Mouse (Mus musculus): Measurements from ENCODE around the gene Prdm15. TPM values are rescaled to one million over a fixed set of nuclear protein-coding genes. Genes with fewer than 3 reads are reported as not detected.

Gene Prdm15
- polyA plus RNA-seq, 1 experiment from 2014 or later: 19.8 TPM

DNA sequence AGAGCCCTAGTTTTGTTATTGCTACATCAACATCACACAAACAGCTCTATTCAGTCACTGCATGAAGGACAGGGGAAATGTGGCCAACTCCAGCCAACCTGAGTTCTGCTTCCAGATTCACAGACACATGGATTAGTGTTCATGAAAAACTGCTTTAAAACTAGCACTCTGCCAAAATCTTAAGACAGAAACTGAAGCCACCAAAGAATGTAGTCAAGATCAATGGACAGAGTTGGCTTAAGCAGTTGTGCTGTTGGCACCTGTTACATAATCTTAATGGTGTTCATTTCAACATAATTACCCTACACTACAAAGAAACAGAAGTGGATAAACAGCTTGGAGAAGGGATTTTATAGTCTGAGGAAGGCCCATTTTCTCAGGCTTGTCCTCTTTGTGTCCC lies 4.4 kb upstream of the Prdm15 start:
- Histone ChIP-seq H3K27ac (no peak overlapping the region), H3K4me2 (no peak overlapping the region), H3K4me1 (peaks cover 8% of the 10 kb centered on the region), H3K9ac (no peak overlapping the region), H3K4me3 (replicated peaks) (no peak overlapping the region), H3K9me3 (no peaks in the 10 kb centered on the region), H3K36me3 (replicated peaks) (0 out of 2 replicates have a peak, but pooled peaks cover 7% of the 10 kb centered on the region), H3K27me3 (no peaks in the 10 kb centered on the region)
- no peak for ATAC-seq (ENCODE audit: low FRiP score)

DNA sequence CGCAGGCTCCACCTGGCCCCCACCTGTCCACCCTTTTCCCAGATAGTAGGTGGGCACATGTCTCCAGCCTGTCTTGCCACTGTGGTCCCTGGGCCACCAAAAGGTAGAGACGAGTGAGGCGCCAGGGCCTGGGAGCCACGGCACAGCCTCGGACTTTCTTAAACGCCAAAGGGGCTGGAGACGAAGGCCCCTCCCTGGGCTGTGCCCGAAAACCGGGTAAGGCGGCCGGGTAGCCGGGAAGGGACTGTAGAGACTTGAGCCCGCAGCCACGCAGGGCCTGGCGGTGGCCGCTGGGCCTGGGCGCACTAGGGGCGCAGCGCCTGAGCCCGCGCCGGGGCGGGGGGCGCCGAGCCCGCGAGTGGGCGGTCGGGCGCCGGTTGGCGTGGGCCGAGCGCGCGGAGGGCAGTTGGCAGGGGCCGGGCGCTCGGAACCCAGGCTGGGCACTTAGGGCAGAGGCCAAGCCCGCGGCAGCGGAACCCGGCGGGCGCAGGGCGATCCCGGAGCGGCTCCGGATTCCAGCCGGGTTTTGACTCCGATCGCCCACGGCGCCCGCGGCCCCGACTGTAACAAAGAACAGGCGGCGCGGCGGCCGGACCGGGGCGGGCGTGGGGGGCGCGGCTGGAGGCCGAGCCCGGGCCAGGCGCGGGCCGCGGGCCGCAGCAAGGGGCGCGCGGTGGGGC lies 449 bp downstream of the Prdm15 start:
- peak overlapping the region; percentile 98 for H3K27ac ChIP-seq

DNA sequence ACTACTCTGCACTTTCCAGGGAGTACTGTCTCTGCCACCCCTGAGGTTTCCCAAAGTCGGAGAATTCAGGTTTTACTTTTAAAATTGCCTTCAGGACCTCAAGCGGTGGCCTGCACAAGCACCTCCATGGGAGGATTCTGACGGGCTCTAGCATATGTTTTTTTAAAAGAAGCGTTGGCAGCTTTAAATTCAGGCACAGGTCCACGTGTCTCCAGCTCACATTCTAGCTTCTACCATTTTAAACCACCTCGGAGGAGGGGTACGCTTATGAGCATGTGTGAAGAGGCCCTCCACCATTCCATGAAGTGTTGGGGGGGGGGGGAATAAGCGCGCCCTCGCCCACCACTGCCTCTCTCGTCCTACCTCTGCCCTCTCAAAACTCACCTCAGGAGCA lies 986 bp downstream of the Prdm15 start:
- H3K9me3 ChIP-seq: no peaks in the 10 kb centered on the region
- 3% methylated on average over 11 of the region's 11 CpGs for WGBS
- H3K27me3 ChIP-seq: no peaks in the 10 kb centered on the region
- peak overlapping the region; percentile 98 for H3K27ac ChIP-seq
- peaks cover 24% of the 10 kb centered on the region for H3K4me1 ChIP-seq
- peaks cover 20% of the 10 kb centered on the region for H3K36me3 ChIP-seq (replicated peaks)
- peak overlapping the region; percentile 75 for H3K4me2 ChIP-seq
- H3K9ac ChIP-seq: peak overlapping the region; percentile 98
- no peak for ATAC-seq (ENCODE audit: low FRiP score)
- H3K4me3 ChIP-seq (replicated peaks): peak overlapping the region; percentile 94

More for the DNA sequence above, 449 bp downstream of the Prdm15 start:
- ATAC-seq (ENCODE audit: low FRiP score): peak; percentile 91
- H3K36me3 ChIP-seq (replicated peaks): peaks cover 15% of the 10 kb centered on the region
- H3K4me1 ChIP-seq: peaks cover 24% of the 10 kb centered on the region
- H3K27me3 ChIP-seq: no peaks in the 10 kb centered on the region
- H3K9me3 ChIP-seq: no peaks in the 10 kb centered on the region
- H3K4me3 ChIP-seq (replicated peaks): peak overlapping the region; percentile 94
- H3K4me2 ChIP-seq: peak overlapping the region; percentile 75
- under 1% methylated on average over 76 of the region's 77 CpGs for WGBS
- H3K9ac ChIP-seq: peak overlapping the region; percentile 98

DNA sequence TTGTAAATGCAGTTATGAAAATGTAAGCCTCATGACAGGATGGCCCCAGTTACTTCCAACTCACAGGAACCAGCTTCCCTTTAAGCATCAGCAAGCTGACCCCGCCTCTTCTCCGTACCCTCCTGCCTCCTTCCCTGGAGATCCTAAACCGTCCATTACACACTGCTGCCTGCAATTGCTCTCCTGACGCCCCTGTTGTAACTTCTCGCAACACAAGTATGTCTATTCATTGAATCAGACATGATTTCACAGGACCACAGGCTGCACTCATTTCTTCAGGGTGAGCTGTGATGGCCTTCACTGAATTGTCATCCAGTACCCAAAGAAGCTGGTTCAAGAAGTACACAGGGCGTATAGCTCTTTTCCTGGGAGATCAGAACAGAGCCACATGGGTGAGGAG lies 2.8 kb downstream of the Prdm15 start:
- peaks cover 24% of the 10 kb centered on the region for H3K4me1 ChIP-seq
- no peaks in the 10 kb centered on the region for H3K27me3 ChIP-seq
- H3K4me2 ChIP-seq: no peak overlapping the region
- no peak overlapping the region for H3K9ac ChIP-seq
- H3K4me3 ChIP-seq (replicated peaks): no peak overlapping the region
- H3K27ac ChIP-seq: no peak overlapping the region
- ATAC-seq (ENCODE audit: low FRiP score): no peak
- H3K36me3 ChIP-seq (replicated peaks): peaks cover 24% of the 10 kb centered on the region
- WGBS: 87% methylated on average over 6 of the region's 6 CpGs
- H3K9me3 ChIP-seq: no peaks in the 10 kb centered on the region

DNA sequence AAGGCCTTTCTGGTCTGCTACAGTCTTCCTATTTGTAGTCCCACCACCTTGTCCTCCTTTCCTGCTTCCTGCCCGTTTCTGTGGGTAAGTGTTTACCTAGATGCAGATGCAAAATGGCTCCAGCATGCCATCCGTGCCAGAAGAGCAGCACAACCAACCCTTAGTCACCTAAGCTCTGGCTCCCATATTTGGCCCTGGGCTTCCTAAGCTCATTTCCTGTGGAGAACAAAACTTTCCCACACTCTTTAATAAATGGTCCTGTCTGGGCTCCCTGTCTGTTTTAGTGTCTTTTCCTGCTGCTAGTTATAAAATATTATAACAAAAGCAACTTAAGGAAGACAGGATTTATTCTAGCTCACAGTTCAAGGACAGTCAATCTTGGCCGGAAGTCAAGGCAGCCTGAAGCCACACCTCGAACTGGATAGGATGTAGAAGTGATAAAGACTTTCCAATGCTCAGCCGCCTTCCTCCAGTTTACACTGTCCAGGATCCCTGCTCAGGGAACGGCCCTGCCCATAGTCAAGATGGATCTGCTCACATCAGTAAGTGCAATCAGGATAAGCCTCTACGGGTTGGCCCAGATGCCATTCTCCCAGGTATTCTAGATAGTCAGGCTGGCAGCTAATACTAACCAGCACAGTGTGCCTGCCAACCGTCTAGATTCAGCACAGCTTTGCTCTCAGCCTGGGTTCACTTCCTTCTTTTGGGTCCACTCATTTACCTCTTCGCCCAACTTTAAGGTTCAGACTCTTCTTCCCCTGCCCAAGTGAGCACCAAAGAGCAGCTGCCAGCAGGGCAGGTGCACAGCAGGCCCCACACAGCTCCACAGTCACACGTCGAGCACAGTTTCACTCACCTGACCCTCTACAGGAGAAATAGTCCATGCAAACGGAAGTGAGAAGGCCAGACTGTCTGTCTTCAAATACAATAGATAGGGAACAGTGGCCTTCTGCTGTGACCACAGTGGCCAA lies 6.4 kb downstream of the Prdm15 start:
- H3K4me3 ChIP-seq (replicated peaks): no peak overlapping the region
- 92% methylated on average over 12 of the region's 12 CpGs for WGBS
- ATAC-seq (ENCODE audit: low FRiP score): no peak
- H3K27ac ChIP-seq: no peak overlapping the region
- H3K9me3 ChIP-seq: no peaks in the 10 kb centered on the region
- H3K9ac ChIP-seq: no peak overlapping the region
- H3K27me3 ChIP-seq: no peaks in the 10 kb centered on the region
- H3K4me2 ChIP-seq: no peak overlapping the region
- H3K36me3 ChIP-seq (replicated peaks): peaks cover 35% of the 10 kb centered on the region
- H3K4me1 ChIP-seq: peaks cover 11% of the 10 kb centered on the region

DNA sequence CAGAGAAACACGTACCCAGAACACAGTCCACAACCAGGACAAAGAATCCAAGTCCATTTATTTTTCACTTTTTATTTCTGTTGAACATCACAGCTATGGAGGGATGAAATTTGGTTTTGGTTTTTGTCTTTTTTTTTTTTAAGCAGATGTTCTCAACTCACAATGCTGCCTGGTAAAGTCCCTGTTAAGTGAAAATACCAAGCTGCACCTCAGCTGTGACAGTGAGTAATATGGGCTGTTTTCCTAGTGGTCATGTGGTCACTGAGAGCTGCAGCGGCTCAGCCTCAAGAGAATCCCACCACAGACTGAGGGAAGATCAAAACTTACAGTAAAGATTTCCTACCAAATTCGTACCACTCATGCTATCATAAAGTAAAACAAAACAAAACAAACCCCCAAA lies 19.5 kb downstream of the Prdm15 start:
- H3K9ac ChIP-seq: no peak overlapping the region
- no peaks in the 10 kb centered on the region for H3K9me3 ChIP-seq
- H3K27me3 ChIP-seq: no peaks in the 10 kb centered on the region
- H3K27ac ChIP-seq: no peak overlapping the region
- 90% methylated on average over 3 of the region's 3 CpGs for WGBS
- no peak overlapping the region for H3K4me2 ChIP-seq
- H3K36me3 ChIP-seq (replicated peaks): peaks cover 88% of the 10 kb centered on the region
- ATAC-seq (ENCODE audit: low FRiP score): no peak
- H3K4me1 ChIP-seq: no peaks in the 10 kb centered on the region
- H3K4me3 ChIP-seq (replicated peaks): no peak overlapping the region

DNA sequence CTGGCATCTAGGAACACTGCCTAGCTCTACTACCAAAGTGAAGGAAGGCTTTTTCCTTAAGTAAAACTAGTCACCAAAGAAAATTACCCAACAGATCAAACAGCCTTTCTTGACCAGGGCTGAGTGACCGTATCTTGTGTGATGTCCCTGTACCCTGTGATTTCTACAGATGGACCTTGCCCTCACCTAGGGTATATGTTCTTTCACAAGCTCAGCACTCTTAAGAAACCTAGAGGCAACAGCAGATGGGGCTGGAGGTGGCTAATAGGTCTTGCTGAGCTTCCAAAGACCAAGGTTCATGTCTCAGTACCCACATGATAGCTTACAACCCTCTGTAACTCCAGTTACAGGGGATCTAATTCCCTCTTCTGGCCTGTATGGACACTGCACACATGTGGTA lies 23.4 kb downstream of the Prdm15 start:
- H3K4me1 ChIP-seq: no peaks in the 10 kb centered on the region
- WGBS: 86% methylated on average over 1 of the region's 1 CpGs
- H3K4me3 ChIP-seq (replicated peaks): no peak overlapping the region
- peaks cover 57% of the 10 kb centered on the region for H3K36me3 ChIP-seq (replicated peaks)
- ATAC-seq (ENCODE audit: low FRiP score): no peak
- no peak overlapping the region for H3K4me2 ChIP-seq
- H3K9ac ChIP-seq: no peak overlapping the region
- H3K9me3 ChIP-seq: no peaks in the 10 kb centered on the region
- no peak overlapping the region for H3K27ac ChIP-seq
- no peaks in the 10 kb centered on the region for H3K27me3 ChIP-seq

DNA sequence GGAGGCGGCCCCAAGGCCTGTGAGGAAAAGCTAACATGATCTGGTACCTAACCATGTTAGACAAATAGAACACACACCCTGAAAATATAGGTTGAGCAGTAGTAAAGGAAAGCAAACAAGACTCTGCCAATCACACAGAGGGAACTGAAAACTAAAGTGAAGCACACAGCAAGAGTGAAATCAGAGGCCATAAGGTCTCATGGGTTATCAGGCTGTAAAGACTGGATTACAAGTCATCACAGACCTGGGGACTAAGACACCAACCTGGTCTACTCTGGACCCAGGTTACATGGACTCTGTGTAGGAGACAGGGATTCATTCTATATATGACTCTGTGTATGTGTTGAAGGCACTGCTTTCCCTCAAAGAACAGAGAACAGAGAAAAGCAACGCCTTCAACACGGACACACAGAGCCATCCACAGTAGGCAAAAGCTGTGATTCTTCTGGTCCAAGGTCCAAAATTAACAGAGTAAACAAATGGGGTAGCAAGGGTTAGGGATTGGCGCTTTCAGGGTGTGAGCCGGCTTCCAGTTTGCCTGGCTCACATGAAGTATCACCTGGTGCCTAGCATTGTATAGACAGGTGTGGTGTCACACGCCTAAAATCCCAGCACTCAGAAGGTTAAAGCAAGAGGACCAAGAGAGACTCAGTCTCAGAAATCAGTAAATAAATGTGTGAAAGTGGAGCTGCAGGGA lies 28.2 kb downstream of the Prdm15 start:
- peaks cover 56% of the 10 kb centered on the region for H3K36me3 ChIP-seq (replicated peaks)
- no peaks in the 10 kb centered on the region for H3K27me3 ChIP-seq
- WGBS: 95% methylated on average over 6 of the region's 6 CpGs
- H3K4me2 ChIP-seq: no peak overlapping the region
- no peak overlapping the region for H3K9ac ChIP-seq
- no peaks in the 10 kb centered on the region for H3K4me1 ChIP-seq
- no peak for ATAC-seq (ENCODE audit: low FRiP score)
- H3K27ac ChIP-seq: no peak overlapping the region
- no peaks in the 10 kb centered on the region for H3K9me3 ChIP-seq
- H3K4me3 ChIP-seq (replicated peaks): no peak overlapping the region

DNA sequence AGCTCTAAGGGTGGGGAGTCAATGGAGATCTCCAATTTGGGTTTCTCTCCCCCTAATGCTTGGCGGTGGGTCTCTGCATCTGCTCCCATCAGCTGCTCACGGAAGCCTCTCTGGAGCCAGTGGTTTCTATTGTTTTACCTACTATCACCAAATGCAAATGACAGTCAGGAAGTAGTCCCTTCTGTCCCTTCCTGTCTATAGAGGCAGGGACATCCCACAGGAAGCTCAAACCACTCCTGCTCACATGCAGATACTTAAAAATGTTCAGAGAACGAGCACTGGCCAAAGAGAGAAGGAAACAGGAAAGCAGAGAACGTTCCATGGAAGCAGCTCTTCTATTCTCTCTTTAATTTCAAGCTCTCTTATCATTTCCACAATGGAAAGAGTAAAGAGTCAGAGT lies 32.1 kb downstream of the Prdm15 start:
- no peaks in the 10 kb centered on the region for H3K27me3 ChIP-seq
- peaks cover 74% of the 10 kb centered on the region for H3K36me3 ChIP-seq (replicated peaks)
- no peaks in the 10 kb centered on the region for H3K9me3 ChIP-seq
- no peaks in the 10 kb centered on the region for H3K4me1 ChIP-seq
- no peak for ATAC-seq (ENCODE audit: low FRiP score)
- no peak overlapping the region for H3K9ac ChIP-seq
- H3K4me3 ChIP-seq (replicated peaks): no peak overlapping the region
- H3K4me2 ChIP-seq: no peak overlapping the region
- no peak overlapping the region for H3K27ac ChIP-seq
- 89% methylated on average over 4 of the region's 4 CpGs for WGBS

DNA sequence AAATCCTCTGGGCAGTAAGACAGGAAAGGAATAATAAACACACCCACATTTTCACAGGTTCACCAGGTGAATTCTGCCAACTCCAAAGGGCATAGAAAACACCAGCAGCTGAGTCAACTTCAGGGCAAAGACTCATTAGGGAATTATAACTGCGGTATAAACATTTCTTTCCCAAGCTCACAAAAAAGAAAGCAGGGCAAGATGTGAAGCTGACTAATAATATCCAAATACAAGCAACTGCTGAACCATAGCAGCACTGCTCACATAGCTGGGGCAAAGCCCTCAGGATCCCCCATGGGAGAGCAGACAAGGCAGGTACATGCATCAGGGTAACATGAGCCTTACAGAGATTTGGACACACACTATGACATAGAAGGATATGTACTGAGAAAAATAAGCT lies 34.2 kb downstream of the Prdm15 start:
- no peaks in the 10 kb centered on the region for H3K9me3 ChIP-seq
- no peak for ATAC-seq (ENCODE audit: low FRiP score)
- H3K36me3 ChIP-seq (replicated peaks): peaks cover 94% of the 10 kb centered on the region
- H3K4me1 ChIP-seq: no peaks in the 10 kb centered on the region
- 90% methylated on average over 1 of the region's 1 CpGs for WGBS
- no peak overlapping the region for H3K4me2 ChIP-seq
- no peak overlapping the region for H3K4me3 ChIP-seq (replicated peaks)
- H3K9ac ChIP-seq: no peak overlapping the region
- no peaks in the 10 kb centered on the region for H3K27me3 ChIP-seq
- no peak overlapping the region for H3K27ac ChIP-seq

DNA sequence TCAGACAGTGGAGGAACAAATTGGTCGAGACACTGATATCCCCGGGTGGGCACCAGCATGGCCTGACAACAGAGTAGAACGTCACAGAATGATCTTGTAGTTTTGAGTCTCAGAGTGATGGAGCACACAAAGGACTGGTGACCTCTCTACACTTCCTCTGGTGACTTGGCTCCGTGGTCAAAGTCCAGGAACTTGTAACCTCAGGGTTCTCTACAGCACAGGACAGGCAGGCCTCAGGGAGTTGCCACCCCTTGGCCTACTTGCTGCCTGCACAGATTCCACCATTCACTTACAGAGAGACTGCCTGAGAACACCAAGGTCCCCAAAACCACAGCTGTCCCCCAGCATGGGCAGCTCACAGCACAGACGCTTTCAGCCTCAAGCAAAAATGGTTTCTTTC lies 36.4 kb downstream of the Prdm15 start:
- Histone ChIP-seq H3K27me3 (no peaks in the 10 kb centered on the region), H3K36me3 (replicated peaks) (peaks cover 96% of the 10 kb centered on the region), H3K4me2 (no peak overlapping the region), H3K4me1 (no peaks in the 10 kb centered on the region), H3K27ac (no peak overlapping the region), H3K9ac (no peak overlapping the region), H3K4me3 (replicated peaks) (no peak overlapping the region), H3K9me3 (no peaks in the 10 kb centered on the region)
- ATAC-seq (ENCODE audit: low FRiP score): no peak
- WGBS: 85% methylated on average over 5 of the region's 5 CpGs

DNA sequence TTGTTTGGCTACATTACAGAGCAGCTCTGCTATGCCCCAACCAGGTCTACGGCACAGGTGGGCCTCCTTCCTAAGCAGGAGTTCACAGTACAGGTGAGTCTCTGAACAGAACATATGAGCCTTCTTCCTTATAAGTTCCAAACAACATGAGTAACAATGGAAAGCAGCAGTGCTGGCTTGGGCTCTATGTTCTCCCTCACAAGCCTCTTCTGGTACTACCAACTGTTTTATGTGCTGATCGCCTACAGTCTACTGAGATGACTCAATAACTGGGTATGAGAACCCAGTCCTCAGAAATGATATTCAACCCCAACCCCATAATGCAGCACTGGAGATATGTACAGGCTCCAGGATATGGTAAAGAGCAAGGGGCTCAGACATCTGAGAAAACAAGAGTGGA lies 37.6 kb downstream of the Prdm15 start:
- no peak for ATAC-seq (ENCODE audit: low FRiP score)

More for the DNA sequence above, 37.6 kb downstream of the Prdm15 start:
- H3K27ac ChIP-seq: no peak overlapping the region
- H3K9ac ChIP-seq: no peak overlapping the region
- no peaks in the 10 kb centered on the region for H3K27me3 ChIP-seq
- H3K9me3 ChIP-seq: no peaks in the 10 kb centered on the region
- H3K4me3 ChIP-seq (replicated peaks): no peak overlapping the region
- 97% methylated on average over 2 of the region's 2 CpGs for WGBS
- no peak overlapping the region for H3K4me2 ChIP-seq
- no peaks in the 10 kb centered on the region for H3K4me1 ChIP-seq
- peaks cover 96% of the 10 kb centered on the region for H3K36me3 ChIP-seq (replicated peaks)

All from forebrain, embryonic 12.5 days (tissue).